Mouse (Mus musculus): Measurements from ENCODE around the gene BC048679. TPM values are rescaled to one million over a fixed set of nuclear protein-coding genes. Genes with fewer than 3 reads are reported as not detected.
"Not testable (repeated sequence)": the region's sequence is repeated elsewhere in the genome, so short reads cannot be mapped to it uniquely, and the experiment has no call there.

BC048679 gene
- total and polyA plus RNA-seq, 2 experiments from 2014 or later, result not detected

DNA sequence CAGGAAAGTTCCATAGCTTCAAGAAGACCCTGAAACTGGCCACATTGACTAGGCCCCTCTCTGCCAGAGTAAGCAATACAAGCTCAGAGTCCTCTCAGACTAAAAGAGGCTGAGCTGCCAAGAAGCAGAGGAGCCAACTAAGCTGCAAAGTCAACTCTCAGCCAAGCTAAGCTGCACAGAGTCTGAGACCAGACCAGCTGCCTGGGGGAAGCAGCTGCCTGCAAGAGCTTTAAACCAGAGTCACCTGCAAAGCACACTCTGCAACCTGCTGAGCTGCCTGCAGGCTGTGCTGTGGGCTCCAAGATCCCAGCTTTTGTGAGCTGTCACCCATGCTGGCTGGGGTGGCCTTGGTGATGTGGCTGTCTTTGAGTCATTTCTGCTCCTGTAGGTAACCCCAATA lies 19.8 kb downstream of the BC048679 start:
- H3K4me3 ChIP-seq (ENCODE audit: low read depth, low read length); H3K27ac ChIP-seq (ENCODE audit: low read depth, low read length); H3K4me2 ChIP-seq (ENCODE audit: low read depth); H3K4me1 ChIP-seq (ENCODE audit: insufficient read depth); H3K9me3 ChIP-seq (ENCODE audit: low read length); H3K9ac ChIP-seq; DNase-seq; H3K27me3 ChIP-seq (ENCODE audit: insufficient read depth, low read length): not testable (repeated sequence)
- H3K36me3 ChIP-seq (ENCODE audit: insufficient read depth), result peaks cover 31% of the 10 kb centered on the region
- peak; percentile 73; the same call in 1 of the 2 replicates for ATAC-seq
- TF ChIP-seq CTCF (IDR thresholded peaks at IDR 0.05; ENCODE audit: low read depth), result peak; percentile 30

DNA sequence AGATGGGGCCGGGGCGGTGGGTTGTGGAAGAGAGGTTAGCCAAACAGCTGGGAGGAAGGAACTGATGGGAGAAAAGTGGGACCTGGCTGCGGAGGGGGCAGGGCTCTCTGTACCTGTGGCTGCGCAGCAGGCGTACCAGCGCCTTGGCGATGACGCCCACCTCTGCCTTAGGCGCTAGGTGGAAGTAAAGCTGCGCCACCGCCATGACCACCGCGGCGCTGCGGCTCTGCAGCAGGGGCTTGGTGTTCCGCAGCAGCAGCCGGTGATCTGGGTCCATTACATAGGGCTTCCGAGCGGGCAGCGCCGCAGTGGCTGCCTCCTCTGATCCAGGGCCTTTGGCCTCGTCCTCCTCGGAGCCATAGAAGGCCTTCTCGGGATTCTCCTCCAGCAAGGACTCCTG lies 21.2 kb downstream of the BC048679 start:
- H3K4me1 ChIP-seq (ENCODE audit: insufficient read depth), result no peaks in the 10 kb centered on the region
- no peak overlapping the region for H3K4me2 ChIP-seq (ENCODE audit: low read depth)
- ATAC-seq (peak; percentile 44; the same call in 1 of the 2 replicates), DNase-seq (no peak)
- 8% methylated on average over 24 of the region's 24 CpGs for WGBS
- no peak overlapping the region for H3K9ac ChIP-seq
- TF ChIP-seq CTCF (IDR thresholded peaks at IDR 0.05; ENCODE audit: low read depth), result no peak; the same call in 1 of the 2 replicates
- H3K27me3 ChIP-seq (ENCODE audit: insufficient read depth, low read length), result no peaks in the 10 kb centered on the region
- no peaks in the 10 kb centered on the region for H3K9me3 ChIP-seq (ENCODE audit: low read length)
- H3K36me3 ChIP-seq (ENCODE audit: insufficient read depth), result peaks cover 38% of the 10 kb centered on the region
- H3K4me3 ChIP-seq (ENCODE audit: low read depth, low read length), result no peak overlapping the region
- H3K27ac ChIP-seq (ENCODE audit: low read depth, low read length), result no peak overlapping the region

DNA sequence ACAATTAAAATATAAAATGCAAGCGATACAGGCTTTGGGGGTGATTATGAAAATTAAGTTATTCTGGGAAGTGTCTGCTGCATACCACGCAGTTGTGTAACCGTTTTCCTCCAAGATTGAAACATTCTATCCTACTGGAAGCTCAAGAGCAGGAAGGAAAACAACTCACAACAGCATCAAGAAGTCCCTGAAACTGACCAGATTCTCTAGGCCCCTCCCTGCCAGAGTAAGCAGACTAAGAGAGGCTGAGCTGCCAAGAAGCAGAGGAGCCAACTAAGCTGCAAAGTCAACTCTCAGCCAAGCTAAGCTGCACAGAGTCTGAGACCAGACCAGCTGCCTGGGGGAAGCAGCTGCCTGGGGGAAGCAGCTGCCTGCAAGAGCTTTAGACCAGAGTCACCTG lies 22.9 kb downstream of the BC048679 start:
- H3K36me3 ChIP-seq (ENCODE audit: insufficient read depth), result peaks cover 53% of the 10 kb centered on the region
- 83% methylated on average over 3 of the region's 3 CpGs for WGBS
- H3K27ac ChIP-seq (ENCODE audit: low read depth, low read length), result no peak overlapping the region
- no peaks in the 10 kb centered on the region for H3K27me3 ChIP-seq (ENCODE audit: insufficient read depth, low read length)
- TF ChIP-seq CTCF (IDR thresholded peaks at IDR 0.05; ENCODE audit: low read depth), result no peak
- H3K4me2 ChIP-seq (ENCODE audit: low read depth), result no peak overlapping the region
- H3K4me3 ChIP-seq (ENCODE audit: low read depth, low read length), result no peak overlapping the region
- DNase-seq, result no peak
- H3K9ac ChIP-seq, result no peak overlapping the region
- ATAC-seq, result peak; percentile 35; the same call in 1 of the 2 replicates
- no peaks in the 10 kb centered on the region for H3K9me3 ChIP-seq (ENCODE audit: low read length)
- no peaks in the 10 kb centered on the region for H3K4me1 ChIP-seq (ENCODE audit: insufficient read depth)

DNA sequence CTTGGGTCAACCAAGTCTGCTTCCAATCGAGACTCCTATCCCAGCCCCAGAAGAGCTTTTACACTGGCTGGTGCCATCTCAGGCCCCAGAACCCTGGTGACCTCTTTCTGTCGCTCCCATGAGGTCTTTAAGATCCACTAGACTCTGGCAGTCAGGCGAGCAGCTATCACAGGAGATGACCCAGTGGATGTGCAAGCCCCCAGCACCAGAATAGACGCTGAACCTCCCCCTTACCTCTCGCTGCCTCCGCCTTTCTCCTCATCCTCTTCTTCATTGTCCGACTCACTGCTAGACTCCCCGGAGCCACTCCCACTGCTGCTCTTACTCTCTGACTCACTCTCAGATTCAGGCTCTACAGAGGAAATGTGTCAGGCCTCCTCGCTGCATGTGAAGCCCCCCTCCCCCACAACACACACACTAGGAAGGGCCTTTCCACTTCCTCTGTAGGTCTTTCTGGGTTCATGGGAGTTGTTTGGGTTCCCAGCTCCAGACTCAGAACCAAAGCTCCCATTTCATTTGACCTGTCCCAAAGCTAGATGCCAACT lies 33.1 kb downstream of the BC048679 start:
- H3K9ac ChIP-seq, result no peak overlapping the region
- H3K27ac ChIP-seq (ENCODE audit: low read depth, low read length), result no peak overlapping the region
- ATAC-seq, result no peak
- H3K4me1 ChIP-seq (ENCODE audit: insufficient read depth), result no peaks in the 10 kb centered on the region
- peaks cover 83% of the 10 kb centered on the region for H3K36me3 ChIP-seq (ENCODE audit: insufficient read depth)
- no peak overlapping the region for H3K4me3 ChIP-seq (ENCODE audit: low read depth, low read length)
- TF ChIP-seq CTCF (IDR thresholded peaks at IDR 0.05; ENCODE audit: low read depth), result no peak
- no peak overlapping the region for H3K4me2 ChIP-seq (ENCODE audit: low read depth)
- no peak for DNase-seq
- H3K9me3 ChIP-seq (ENCODE audit: low read length), result no peaks in the 10 kb centered on the region
- WGBS, result 69% methylated on average over 9 of the region's 9 CpGs
- H3K27me3 ChIP-seq (ENCODE audit: insufficient read depth, low read length), result no peaks in the 10 kb centered on the region

DNA sequence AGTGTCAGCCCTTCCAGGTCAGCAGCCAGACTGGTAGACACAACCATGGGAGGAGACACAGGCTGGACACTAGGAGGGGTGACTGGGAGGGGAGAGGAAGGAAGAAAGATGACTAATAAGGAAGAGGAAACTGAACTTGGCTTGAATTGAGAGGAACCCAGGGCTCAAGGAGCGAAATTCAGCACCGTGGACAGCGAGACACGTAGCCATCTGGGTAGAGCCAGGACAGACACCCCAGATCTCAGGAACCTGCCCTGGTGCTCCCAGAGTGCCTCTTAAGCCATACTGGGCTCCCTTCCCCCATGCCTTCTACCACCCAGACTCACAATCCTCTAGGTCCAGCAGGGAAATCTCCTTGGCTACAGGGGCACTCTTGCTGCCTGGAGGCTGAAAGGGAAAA lies 34.0 kb downstream of the BC048679 start:
- no peak for DNase-seq

DNA sequence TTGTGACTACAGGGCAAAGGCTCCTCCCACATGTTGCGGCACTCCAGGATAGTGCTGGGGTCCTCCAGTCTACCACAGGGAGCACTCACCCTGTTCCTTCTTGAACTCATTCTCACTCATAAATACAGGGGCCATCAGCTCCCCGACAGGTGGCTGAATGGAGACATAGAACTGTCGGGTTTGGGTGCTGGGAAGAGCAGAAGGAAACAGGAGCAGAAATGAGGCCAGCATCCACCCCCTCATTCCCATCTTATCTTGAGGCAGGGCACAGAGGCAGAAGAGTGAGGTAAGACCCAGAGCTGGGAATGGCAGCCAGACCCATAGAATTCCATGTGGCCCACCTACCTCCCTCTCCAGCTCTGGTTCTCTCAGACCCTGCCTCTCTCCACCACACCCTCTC lies 35.3 kb downstream of the BC048679 start:
- Histone ChIP-seq H3K4me3 (ENCODE audit: low read depth, low read length) (no peak overlapping the region), H3K4me1 (ENCODE audit: insufficient read depth) (no peaks in the 10 kb centered on the region), H3K27me3 (ENCODE audit: insufficient read depth, low read length) (no peaks in the 10 kb centered on the region), H3K9me3 (ENCODE audit: low read length) (no peaks in the 10 kb centered on the region), H3K36me3 (ENCODE audit: insufficient read depth) (peaks cover 70% of the 10 kb centered on the region), H3K4me2 (ENCODE audit: low read depth) (no peak overlapping the region), H3K9ac (no peak overlapping the region), H3K27ac (ENCODE audit: low read depth, low read length) (no peak overlapping the region)
- ATAC-seq, result no peak
- no peak for TF ChIP-seq CTCF (IDR thresholded peaks at IDR 0.05; ENCODE audit: low read depth)
- DNase-seq, result no peak
- WGBS, result 82% methylated on average over 3 of the region's 3 CpGs

More for the DNA sequence above, 34.0 kb downstream of the BC048679 start:
- Histone ChIP-seq H3K4me3 (ENCODE audit: low read depth, low read length) (no peak overlapping the region), H3K4me2 (ENCODE audit: low read depth) (no peak overlapping the region), H3K4me1 (ENCODE audit: insufficient read depth) (no peaks in the 10 kb centered on the region), H3K9me3 (ENCODE audit: low read length) (no peaks in the 10 kb centered on the region), H3K27ac (ENCODE audit: low read depth, low read length) (no peak overlapping the region), H3K36me3 (ENCODE audit: insufficient read depth) (peaks cover 77% of the 10 kb centered on the region), H3K27me3 (ENCODE audit: insufficient read depth, low read length) (no peaks in the 10 kb centered on the region), H3K9ac (no peak overlapping the region)
- no peak for TF ChIP-seq CTCF (IDR thresholded peaks at IDR 0.05; ENCODE audit: low read depth)
- ATAC-seq, result no peak
- WGBS, result 19% methylated on average over 4 of the region's 4 CpGs

DNA sequence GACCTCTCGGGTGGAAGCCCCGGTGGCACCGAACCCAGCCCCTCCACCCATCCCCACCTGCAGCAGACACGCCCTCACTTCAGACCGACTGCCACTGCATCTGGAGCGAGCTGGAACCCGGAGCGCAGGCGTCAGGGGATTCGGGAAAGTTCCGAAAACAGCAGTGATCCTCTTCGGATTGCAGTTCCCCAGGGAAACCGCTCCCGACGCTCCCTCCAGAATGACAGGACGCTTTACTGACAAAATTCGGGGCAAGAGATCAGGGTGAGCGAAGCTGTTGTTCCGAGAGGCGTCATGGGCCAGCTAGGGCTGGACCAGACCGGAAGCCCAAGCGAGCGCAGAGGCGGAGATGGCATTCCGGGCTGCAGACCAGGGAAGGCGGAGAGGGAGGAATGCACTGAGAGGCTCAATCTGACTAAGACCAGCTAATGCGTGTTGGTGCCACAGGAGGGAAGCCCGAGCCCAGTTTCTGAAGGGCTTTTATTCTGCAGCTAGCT lies 42.9 kb downstream of the BC048679 start, which contains the start of gene Cpeb1:
Gene Cpeb1, minus strand, starts transcription at position 311 of the 497 bp plus-strand sequence.
- H3K4me1 ChIP-seq (ENCODE audit: insufficient read depth), result peaks cover 3% of the 10 kb centered on the region; the same call in 1 of the 2 replicates
- no peaks in the 10 kb centered on the region for H3K9me3 ChIP-seq (ENCODE audit: low read length)
- peak; percentile 81 for ATAC-seq
- TF ChIP-seq CTCF (IDR thresholded peaks at IDR 0.05; ENCODE audit: low read depth), result peak; percentile 60
- peaks cover 56% of the 10 kb centered on the region for H3K27me3 ChIP-seq (ENCODE audit: insufficient read depth, low read length)
- H3K27ac ChIP-seq (ENCODE audit: low read depth, low read length), result no peak within 1 kb of the TSS
- peaks cover 2% of the 10 kb centered on the region for H3K36me3 ChIP-seq (ENCODE audit: insufficient read depth)
- peak within 1 kb of the TSS; percentile 57 for H3K4me3 ChIP-seq (ENCODE audit: low read depth, low read length)
- WGBS, result 1% methylated on average over 28 of the region's 28 CpGs
- peak within 1 kb of the TSS; percentile 96 for H3K4me2 ChIP-seq (ENCODE audit: low read depth)
- peak within 1 kb of the TSS; percentile 44 for H3K9ac ChIP-seq
- DNase-seq, result peak; percentile 79
